Mouse (Mus musculus) activated CD4-positive, CD25-positive, alpha-beta regulatory T cell (primary cell): ENCODE measurements around the gene Bcl7c. TPM values are rescaled to one million over a fixed set of nuclear protein-coding genes. Genes with fewer than 3 reads are reported as not detected.

Source experiments
- polyA plus RNA-seq, 2 experiments: library from polyadenylated mRNA; unstranded; fragments of 100-300 nt; shearing (Covaris generic); gene quantifications; one replicate each; pipeline ENCODE4 v1.2.1; 2017

Gene Bcl7c
- polyA plus RNA-seq, result 10 to 100 TPM; 71.9 to 74.6 TPM

DNA sequence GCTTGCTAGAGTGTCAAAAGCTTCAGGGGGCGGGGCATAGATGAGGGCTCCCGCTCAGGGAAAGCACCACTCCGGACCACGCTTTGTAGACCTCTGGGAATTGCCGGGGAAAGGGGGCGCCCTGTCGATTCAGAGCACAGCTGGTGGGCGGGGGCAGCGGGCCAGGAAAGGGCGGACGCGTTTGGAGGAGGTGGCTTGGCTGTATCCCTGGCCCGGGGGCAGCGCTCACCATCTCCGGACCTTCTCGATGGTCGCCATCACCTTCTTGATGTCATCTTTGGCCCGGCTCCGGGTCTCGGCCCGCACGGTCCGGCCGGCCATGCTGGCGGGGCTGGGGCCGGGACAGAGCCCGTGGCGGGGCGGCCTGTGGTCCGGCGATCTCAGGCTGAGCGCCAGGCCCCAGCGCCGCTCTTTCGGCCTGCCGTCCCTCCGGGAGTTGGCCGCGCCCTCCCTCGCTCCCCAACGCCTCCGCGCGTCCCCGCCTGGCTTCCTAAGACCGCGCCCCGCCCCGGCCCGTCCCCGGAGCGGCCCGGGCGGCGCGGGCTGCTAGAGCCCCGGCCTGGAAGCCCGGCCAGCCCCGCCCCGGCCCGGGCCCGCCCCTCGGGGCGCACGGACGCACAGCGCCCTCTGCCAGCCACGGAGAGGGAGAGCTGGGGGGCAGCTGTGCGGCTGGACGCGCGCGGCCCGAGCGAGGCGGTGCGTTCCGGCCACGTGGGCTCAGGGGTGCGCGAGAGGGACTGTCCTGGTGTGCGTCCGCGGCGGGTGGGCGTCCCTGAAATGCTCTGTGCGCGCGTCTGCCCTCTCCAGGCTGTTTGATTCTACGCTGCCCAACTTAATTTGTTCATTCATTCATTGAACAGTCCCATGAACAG, at the start of gene Bcl7c:
TSS of gene Bcl7c (minus strand) at position 727 of the 872 bp plus-strand sequence.

GRCm38 (mm10) chr7:127744366-127745045, 35.8 kb upstream of the Bcl7c start, which contains the start of gene Fbxl19:
Fbxl19 (plus strand) TSS chr7:127744543.

DNA sequence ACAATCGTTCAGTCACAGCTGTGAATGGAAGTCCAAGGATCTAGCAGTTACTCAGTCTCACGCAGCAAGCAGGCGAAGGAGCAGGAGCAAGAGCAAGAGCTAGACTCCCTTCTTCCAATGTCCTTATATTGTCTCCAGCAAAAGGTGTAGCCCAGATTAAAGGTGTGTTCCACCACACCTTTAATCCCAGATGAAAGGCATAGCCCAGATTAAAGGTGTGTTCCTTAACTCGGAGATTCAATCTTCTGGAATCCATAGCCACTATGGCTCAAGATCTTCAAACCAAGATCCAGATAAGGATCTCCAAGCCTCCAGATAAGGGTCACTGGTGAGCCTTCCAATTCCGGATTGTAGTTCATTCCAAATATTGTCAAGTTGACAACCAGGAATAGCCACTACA, 23.3 kb upstream of the Bcl7c start, which contains the start of gene Ctf2:
TSS of gene Ctf2 (minus strand) at position 101 of the 400 bp plus-strand sequence.

GRCm38 (mm10) chr7:127712461-127713385, 4.0 kb upstream of the Bcl7c start, which contains the start of gene Ctf1:
Ctf1 (plus strand) TSS chr7:127712736.

GRCm38 (mm10) chr7:127614891-127615843, 93.6 kb downstream of the Bcl7c start, which contains the start of gene Zfp629:
Zfp629 (minus strand) TSS chr7:127615797.

Other genes starting within 250 kb of the Bcl7c start
- gene Prr14, start 249.3 kb downstream of the Bcl7c start, polyA plus RNA-seq, result 100 to 1,000 TPM; 113 to 128 TPM
- 10 to 100 TPM; 19.8 to 25.7 TPM for gene Fbrs, start 229.7 kb downstream of the Bcl7c start, polyA plus RNA-seq
- gene Srcap, start 196.9 kb downstream of the Bcl7c start, polyA plus RNA-seq, result 10 to 100 TPM; 50.5 to 51.8 TPM
- gene Gm42715, start 189.3 kb downstream of the Bcl7c start, polyA plus RNA-seq, result 1 to 10 TPM; 5.9 to 7.6 TPM
- gene Tmem265, start 147.5 kb downstream of the Bcl7c start, polyA plus RNA-seq, result 10 to 100 TPM; 12.1 to 19.3 TPM
- gene Phkg2, start 135.6 kb downstream of the Bcl7c start, polyA plus RNA-seq, result 100 to 1,000 TPM; 109 to 114 TPM
- 1 to 10 TPM in 1 of 2 experiments, under 1 TPM in 1; 0.23 to 1.2 TPM for gene Ccdc189, start 120.3 kb downstream of the Bcl7c start, polyA plus RNA-seq
- gene Rnf40, start 120.2 kb downstream of the Bcl7c start, polyA plus RNA-seq, result 100 to 1,000 TPM in 1 of 2 experiments, 10 to 100 TPM in 1; 62.0 to 103 TPM
- gene Zfp629, start 93.1 kb downstream of the Bcl7c start, polyA plus RNA-seq, result under 1 TPM; 0.49 to 0.92 TPM
- gene Ctf1, start 3.8 kb upstream of the Bcl7c start, polyA plus RNA-seq, result not detected
- not detected for gene Ctf2, start 23.2 kb upstream of the Bcl7c start, polyA plus RNA-seq
- gene Fbxl19, start 35.6 kb upstream of the Bcl7c start, polyA plus RNA-seq, result 1 to 10 TPM in 1 of 2 experiments, under 1 TPM in 1; 0.74 to 1.4 TPM
- 10 to 100 TPM; 22.3 to 32.9 TPM for gene Orai3, start 60.9 kb upstream of the Bcl7c start, polyA plus RNA-seq
- gene Setd1a, start 67.7 kb upstream of the Bcl7c start, polyA plus RNA-seq, result 1 to 10 TPM; 4.1 to 4.4 TPM
- gene Gm49388, start 76.7 kb upstream of the Bcl7c start, polyA plus RNA-seq, result not detected
- gene Hsd3b7, start 91.7 kb upstream of the Bcl7c start, polyA plus RNA-seq, result 1 to 10 TPM; 1.5 to 6.4 TPM
- gene Stx4a, start 115.4 kb upstream of the Bcl7c start, polyA plus RNA-seq, result 100 to 1,000 TPM; 114 to 120 TPM
- gene Stx1b, start 115.6 kb upstream of the Bcl7c start, polyA plus RNA-seq, result not detected
- gene Zfp646, start 167.3 kb upstream of the Bcl7c start, polyA plus RNA-seq, result 10 to 100 TPM; 18.2 to 41.6 TPM
- 10 to 100 TPM; 17.6 to 20.2 TPM for gene Zfp668, start 167.9 kb upstream of the Bcl7c start, polyA plus RNA-seq
- gene Prss53, start 182.0 kb upstream of the Bcl7c start, polyA plus RNA-seq, result under 1 TPM in 1 of 2 experiments, not detected in 1; 0.30 TPM
- not detected for gene Gm21974, start 186.5 kb upstream of the Bcl7c start, polyA plus RNA-seq
- gene Vkorc1, start 186.7 kb upstream of the Bcl7c start, polyA plus RNA-seq, result 10 to 100 TPM; 19.6 to 26.5 TPM
- gene Bckdk, start 195.1 kb upstream of the Bcl7c start, polyA plus RNA-seq, result 10 to 100 TPM; 58.4 to 67.7 TPM
- gene Kat8, start 203.6 kb upstream of the Bcl7c start, polyA plus RNA-seq, result 10 to 100 TPM; 38.6 to 42.8 TPM
- gene Prss8, start 221.2 kb upstream of the Bcl7c start, polyA plus RNA-seq, result under 1 TPM in 1 of 2 experiments, not detected in 1; 0.23 TPM
- gene Prss36, start 237.8 kb upstream of the Bcl7c start, polyA plus RNA-seq, result 1 to 10 TPM; 2.3 to 3.3 TPM